Mouse (Mus musculus): ENCODE measurements around the gene Apoa2.

Gene Apoa2

DNA sequence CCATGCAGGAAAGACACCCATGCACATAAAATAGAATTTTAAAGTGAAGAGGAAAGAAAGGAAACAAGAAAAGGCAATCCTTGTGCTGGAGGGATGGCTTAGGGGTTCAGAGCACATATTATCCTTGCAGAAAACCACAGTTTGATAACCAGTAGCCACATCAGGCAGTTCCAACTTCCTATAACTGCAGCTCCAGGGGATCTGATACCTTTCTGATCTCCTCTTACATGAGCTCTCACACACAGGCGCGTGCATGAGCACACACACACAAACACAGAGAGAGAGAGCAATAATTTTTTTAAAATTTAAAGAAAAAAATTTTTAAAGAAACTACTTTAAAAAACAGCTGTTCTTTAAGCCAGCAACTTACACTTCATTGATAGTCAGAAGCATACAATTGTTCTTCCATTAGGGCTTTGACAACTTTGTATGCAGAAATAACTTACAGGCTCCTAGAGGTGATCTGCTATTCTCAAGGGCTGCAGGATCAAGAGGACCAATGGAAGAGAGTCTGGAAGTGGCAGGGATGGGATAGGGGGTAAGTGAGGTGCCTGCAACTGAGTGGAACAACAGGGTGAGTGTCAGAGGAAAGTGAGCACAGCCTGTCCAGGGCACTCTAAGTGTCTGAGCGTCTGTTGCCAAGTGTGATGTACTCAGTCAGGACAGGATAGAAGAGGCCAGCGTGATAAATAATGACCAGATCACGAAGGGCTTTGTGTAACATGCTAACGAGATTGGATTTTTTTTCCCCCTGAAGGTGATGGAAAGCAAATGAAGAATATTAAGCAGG lies 19.0 kb upstream of the Apoa2 start:
- no peak for DNase-seq

DNA sequence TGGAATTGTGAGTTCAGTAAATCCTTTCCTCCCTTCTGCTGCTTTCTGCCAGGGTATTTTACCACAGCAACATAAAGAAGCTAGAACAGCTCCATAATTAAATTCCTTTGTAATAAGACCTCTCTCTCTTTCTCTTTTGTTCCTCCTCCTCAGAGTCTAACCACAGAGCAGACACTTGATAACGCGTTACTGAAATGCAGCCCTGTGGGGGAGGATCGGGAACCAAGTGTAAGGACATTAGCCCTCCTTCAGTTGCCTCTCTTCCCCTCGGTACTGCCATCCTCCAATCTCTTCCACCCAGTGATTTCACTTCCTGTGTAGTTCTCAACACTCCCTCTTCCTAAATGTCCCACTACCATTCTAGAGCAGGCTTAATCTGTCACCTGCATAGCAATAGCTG lies 15.4 kb upstream of the Apoa2 start:
- DNase-seq = no peak

DNA sequence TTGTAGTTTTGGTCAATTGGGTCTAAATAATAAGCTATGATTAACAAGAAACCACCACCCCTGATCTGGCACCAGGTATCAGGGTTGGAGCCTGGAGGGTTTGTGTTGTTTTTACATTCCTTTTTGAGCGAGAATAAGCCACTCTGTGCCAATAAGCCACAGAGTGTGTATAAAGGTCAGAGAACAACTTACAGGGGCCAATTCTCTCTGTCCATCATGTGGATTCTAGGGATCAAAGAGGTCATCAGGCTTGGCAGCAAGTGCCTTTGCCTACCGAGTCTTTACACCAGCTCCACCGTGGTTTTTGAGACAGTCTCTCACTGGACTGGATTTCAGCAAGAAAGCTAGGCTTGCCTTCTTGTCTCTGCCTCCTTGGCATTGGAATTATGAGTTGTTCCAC lies 12.0 kb upstream of the Apoa2 start:
- DNase-seq = no peak

DNA sequence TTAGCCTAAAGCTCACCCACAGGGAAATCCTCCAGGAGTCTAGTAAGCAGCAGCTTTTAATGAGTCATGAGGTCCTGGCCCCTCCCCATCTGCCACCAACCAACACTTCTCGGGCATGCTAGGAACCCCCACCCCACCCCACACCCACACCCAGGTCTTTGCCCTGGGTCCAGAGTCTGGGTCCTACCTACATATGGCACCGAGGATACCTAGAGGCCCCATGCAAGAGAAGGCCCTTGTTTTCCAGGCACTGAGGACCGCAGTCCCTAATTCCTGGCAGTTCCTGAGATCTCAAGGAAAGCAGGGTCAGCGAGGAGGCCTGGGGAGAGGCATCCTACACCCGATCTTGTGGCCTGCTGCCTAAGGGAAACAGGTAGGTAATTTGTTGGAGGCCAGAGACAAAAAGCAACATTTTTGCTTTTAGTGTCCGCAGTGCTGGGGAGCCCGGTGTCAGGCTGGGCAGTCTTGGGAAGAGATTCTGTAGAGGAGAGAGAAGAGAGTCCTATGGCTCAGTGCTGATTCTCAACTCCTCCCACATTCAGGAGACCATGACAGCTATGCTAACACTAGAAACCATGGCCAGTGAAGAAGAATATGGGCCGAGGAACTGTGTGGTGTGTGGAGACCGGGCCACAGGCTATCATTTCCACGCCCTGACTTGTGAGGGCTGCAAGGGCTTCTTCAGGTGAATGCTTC lies 10.9 kb upstream of the Apoa2 start, which contains the start of gene Nr1i3:
Nr1i3 (plus strand) TSS at position 170 of the 696 bp plus-strand sequence.
- no peak for DNase-seq

DNA sequence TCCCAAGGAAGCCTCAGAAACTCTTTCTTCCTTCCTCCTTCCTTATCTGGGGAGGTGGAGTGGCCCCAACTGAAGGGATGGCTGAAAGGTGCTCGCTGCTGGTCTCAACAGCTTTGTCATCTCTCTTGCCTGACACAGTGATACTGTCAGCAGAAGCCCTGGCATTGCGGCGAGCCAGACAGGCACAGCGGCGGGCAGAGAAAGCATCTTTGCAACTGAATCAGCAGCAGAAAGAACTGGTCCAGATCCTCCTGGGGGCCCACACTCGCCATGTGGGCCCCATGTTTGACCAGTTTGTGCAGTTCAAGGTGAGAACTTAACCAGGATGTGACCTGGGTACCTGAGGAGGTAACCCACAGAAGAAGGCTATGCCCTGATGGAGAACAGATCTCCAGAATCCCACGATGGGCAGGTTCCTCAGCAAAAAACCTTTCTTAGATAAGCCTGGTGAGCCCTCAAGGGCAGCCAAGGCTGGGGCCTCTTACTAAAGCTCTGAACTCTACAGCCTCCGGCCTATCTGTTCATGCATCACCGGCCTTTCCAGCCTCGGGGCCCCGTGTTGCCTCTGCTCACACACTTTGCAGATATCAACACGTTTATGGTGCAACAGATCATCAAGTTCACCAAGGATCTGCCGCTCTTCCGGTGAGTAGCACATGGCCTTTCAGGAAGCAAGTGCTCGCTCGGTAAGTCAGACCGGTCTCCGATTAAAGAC lies 8.5 kb upstream of the Apoa2 start:
- DNase-seq = no peak

DNA sequence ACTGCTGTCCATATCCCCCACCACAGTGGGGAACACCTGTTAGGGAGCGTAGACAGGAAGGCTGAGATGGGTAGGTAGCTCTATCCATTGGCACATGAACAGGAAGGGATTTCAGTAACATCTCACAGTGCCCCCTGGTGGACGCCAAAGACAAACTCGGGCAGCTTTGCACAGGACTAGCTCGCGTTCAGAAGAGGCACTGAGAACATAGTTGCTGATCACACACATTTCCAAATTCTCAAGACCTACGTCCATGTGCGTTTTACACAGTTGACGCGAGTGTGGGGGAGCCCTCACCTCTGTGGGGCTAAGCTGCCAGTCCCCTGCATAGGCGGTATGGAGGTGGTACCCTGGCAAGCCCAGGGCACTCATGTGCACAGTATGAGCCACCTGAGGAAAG lies 4.0 kb upstream of the Apoa2 start:
- peak; percentile 93 for DNase-seq

DNA sequence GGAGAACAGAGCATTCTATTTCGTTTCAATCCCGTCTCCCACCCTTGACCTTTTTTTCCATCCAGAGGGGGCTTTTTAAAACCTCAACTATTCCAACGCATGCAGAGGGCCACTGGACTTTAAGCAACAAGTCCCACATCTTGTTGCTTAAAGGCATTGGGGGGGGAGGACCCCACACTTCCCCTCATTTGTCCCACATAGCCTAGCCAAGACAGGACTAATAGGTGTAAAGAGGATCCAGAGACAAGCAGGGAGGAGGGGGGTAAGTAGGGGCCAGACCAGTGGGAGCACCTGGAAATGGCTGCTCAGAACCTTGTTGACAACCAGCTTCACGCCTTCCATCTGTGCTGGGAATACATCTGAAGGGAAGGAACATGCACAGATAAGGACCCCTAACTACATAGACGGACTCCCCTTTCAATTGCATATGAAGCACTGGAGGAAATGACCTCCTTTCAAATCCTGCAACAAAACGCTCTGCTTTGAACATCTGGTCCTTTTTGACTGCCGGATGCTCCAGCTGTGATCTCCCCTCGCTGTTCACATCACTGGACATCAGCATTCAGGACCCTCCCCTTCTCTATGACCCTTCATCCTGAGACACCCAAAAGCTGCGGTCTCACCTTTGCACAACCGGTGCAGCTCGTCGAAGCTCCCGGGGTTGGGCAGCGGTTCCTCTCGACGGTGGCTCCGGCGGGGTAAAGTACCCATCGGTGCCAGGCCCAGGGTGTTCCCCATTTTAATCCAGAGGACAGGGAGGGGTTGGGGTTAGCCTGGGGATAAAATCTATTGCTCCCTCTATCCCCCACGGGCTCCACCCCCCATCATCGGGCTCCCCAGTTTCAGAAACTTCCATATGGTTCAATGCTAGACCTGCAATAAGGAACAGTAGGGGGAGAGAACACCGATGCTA lies 3.3 kb upstream of the Apoa2 start:
- peak; percentile 45 for DNase-seq

DNA sequence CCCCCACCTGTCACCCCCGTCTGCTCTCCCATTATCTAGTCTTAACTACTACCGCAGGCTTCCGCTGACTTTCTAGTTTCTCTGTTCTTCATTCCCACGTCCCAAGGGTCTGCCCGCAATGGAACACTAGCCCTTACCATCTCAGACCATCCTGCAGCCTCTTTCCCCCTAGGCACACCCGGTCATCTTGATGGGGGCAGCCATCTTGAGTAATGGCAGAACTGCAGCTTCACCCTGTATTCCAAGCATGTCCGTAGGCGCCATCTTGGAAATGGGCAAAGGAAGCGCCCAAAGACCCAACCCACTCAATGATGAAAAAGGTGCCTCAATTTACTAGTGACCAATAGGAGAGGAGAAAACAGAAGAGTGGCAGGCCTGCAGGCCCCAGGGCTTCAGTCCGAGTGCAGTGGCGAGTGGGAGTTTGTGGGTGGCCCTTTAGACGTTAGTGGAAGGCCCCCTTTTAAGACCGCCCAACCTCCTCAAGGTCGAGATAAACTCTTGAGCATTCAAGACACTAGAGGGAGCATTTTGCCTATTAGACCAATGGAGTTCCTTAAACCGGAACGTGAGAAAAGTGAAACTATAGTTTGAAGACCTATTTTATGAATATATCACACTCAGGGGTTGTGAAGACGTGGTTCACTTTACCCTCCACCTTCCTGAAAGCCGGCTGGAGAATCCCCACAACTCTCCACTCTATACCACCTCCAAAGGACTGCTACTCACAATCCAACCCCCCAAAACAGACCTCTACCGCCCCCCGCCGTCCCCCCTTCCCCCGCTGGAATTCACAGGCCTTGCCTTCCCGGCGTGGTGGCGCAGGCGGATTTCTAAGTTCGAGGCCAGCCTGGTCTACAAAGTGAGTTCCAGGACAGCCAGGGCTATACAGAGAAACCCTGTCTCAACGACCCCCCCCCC lies 2.4 kb upstream of the Apoa2 start, which contains the start of gene Tomm40l:
Tomm40l (minus strand) TSS at position 277 of the 918 bp plus-strand sequence.
- DNase-seq = peak; percentile 93

DNA sequence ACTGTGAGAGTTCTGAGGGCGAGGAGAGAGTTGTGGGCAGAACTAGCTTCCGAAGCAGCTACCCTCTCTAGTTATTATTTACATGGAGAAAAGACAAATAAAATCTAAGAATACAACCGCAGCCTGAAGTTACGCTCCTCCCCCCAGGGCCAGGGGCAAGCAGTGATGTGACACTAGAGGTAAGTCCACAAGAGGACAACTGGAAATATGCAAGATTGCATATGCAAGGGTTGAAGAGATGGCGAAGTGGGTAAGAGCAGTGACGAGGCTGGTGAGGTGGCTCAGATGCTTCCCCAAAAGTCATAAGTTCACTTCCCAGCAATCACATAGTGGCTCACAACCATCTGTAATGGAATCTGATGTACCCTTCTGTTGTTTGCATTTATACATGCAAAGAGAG lies 1.7 kb upstream of the Apoa2 start:
- DNase-seq = no peak

DNA sequence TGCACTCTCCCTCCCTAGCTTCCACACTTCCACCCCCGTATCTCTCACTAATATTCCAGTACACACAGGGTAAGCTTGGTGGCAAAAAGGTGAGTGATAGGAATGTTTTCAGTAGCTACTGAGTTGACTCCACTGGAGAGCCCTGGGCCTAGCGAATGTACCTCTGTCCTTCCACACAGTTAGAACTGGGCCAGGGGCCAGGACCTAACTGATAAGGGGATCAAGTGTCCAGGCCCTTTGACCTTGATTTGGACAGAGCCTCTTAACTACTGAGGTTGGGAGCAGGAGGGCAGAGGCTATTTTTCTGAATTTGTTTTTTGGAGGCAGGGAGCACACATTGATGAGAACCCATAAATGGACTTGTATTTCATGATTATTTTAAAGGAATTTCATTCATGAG lies 1.1 kb upstream of the Apoa2 start:
- DNase-seq = peak; percentile 53

DNA sequence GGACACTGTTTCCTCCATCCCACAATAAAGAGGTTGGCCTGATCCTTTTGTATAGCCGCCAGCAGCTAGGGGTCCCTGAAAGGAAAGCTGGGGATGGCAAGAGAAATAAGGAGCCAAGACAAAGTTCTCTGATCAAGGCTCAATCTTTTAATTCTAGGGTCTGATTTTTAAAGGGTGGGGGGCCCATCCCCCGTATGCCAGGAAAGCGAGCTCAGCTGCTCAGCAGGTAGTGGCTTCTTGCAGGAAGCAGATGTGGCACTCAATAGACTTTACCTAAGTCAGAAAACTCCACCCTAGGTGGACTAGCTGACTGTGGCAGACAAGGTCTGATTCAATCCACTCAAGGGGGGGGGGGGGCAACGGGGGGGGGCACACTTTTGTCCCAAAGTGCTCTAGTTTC lies 1.9 kb downstream of the Apoa2 start:
- DNase-seq = no peak

DNA sequence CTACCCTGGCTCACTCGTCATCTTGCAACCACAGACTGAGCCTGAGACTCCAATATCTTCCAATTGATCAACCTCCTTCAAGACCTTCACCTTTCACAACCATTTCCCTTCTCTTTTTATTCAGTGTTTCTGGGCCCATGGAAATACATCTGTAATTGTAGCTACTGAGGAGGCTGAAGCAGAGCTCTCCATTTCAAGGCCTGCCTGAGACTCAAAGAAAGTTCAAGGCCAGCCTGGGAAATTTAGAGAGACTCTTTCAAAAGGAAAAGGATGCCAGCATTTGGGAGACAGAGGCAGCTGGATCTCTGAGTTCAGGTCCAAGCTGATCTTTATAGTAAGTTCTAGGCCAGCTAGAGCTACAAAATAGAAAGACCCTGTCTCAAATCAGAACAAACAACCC lies 3.0 kb downstream of the Apoa2 start:
- DNase-seq = no peak

DNA sequence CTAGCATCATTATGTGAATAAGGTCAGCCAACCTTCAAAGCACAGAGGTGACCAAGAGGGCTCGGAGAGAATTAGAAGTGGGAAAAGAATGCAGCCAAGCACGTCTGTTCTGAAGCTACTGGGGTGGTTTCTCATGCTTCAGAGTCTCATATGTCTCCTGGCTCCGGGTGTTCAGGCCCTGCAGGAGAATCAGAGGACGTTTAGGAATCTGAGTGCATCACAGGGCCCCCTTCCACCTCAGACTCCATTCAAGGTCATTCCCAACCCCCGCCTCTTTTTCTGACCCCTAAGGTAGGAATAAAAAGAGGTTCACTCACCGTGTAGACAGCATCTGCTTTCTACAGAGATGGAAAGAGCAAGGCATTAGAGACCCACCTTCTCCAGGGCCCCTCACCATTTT lies 4.9 kb downstream of the Apoa2 start:
- DNase-seq = no peak

DNA sequence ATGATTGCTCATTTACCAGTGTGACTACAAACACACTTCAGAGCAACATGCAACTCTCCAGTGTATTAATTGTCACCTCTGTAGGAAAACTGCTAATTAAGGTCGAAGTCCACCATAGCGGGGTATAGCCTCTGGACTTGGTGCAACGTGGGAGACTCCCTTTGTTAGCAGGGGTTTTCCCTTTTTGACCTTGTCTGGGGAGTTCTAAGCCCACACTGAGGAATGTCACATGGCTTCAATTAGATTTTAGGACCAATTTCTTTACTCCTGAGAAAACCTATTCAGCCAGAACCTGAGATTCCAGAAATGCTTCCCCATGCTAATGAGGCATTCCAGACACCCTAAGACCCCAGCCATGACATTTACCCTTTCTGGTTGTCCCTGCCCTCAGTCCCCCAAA lies 5.4 kb downstream of the Apoa2 start:
- no peak for DNase-seq

DNA sequence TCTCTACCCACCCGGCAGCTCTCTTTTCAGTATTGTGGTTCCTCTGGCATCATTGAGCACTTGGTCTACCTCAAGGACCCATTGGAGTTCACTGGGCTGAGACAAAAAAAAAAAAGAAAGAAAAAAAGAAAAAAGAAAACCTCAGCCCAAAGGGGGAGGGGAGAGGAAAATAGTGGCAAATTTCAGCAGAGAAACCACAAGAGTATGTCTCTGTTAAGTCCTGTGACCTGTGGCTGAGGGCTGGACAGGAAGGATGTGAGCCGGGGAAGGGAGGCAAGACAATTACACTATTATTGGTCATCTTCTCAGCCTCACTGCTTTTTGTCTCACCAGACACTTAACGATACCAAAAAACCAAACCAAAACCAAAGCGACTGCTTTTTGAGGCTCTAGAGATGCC lies 7.0 kb downstream of the Apoa2 start:
- DNase-seq = no peak

DNA sequence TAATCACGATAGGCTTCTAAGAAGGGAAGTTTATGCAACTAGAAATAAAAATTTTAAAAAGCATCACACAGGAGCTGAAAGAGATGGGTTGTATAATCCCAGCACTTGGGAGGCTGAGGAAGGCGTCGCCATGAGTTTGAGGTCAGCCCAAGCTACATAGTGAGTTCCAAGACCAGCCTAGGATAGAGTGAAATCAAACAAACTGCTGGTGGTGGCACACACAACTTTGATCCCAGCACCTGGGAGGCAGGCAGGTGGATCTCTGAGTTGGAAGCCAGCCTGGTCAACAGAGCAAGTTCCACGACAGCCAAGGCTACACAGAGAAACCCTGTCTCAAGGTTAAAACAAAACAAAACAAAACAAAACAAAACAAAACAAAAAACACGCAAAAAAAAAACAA lies 7.5 kb downstream of the Apoa2 start:
- DNase-seq = no peak

DNA sequence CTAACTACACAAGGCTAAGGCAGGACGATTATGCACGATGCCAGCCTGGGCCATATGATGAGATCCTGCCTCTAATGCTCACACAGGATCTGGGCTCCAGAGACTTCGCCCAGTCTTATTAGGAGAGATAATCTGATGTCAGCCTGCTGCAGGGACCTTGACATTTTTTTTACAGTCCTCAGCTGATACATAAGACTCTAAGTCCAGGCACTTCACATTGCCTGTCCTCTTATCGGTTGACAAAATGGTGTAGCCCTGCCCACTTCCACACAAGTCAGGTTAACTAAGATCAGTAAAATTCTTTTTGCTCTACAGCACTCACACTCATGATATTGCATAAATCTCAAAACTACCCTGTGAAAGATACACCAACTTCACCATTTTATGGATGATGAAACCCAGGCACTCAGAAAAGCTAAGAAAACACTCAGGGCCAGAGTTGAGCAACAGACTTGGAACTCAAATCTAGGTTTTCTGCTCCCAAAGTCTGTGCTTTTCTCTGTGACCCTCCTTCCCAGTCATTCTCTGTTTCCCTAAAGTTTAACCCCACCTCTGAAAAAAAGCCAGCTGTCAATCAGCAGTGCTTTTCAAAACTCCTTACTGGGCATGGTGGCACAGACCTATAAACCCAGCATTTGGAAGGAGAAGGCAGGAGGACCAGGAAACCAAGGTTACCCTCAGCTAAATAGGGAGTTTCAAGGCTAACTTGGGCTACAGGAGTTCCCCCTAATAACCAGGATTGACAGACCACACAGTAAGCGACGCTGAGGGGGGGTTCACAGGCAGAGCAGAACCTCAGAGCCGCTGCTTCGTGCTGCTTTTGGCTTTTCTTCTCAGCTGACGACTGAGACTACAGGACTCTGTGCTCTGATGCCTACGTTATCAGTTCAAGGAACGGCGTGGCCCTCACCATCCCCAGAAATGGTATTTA lies 8.2 kb downstream of the Apoa2 start:
- no peak for DNase-seq

DNA sequence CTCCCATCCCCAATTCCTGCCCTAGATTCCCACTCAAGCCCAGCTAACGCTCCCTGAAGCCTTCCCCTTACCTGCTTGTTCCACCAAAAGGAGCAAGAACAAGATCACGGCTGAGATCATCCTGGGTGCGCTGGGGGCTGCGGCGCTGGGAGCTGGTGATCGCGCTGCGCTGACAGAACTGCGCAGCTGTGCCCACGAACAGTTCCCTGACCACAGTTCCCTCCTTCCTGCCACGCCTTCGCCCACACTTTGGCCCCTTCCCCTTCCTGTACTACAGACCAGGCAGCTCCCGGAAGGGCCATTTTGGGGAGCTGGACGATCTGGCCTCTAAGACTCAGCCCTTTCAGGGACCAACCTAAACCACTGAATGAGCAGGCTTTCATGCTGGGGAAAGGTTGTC lies 9.3 kb downstream of the Apoa2 start, which contains the start of gene Fcer1g:
Fcer1g (minus strand) TSS at position 240 of the 400 bp plus-strand sequence.
- no peak for DNase-seq

DNA sequence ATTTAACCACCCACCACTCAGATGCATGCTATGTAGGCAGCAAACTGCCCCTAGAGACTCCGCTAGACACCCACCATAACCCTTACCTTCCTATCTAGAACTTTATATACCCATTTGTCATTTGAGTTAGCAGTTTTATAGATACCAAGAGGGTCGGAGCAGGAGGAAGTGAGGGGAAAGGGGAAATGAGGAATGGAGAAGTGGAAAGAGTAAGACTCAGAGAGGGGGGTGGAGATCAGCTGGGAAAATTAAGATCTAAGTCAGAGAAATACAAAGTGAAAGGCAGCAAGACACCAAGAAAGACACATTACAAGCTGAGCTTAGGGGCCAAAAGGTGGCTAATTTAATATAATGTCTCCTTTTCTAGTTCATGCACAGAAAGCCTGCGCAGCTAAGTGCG lies 9.7 kb downstream of the Apoa2 start:
- DNase-seq = no peak

DNA sequence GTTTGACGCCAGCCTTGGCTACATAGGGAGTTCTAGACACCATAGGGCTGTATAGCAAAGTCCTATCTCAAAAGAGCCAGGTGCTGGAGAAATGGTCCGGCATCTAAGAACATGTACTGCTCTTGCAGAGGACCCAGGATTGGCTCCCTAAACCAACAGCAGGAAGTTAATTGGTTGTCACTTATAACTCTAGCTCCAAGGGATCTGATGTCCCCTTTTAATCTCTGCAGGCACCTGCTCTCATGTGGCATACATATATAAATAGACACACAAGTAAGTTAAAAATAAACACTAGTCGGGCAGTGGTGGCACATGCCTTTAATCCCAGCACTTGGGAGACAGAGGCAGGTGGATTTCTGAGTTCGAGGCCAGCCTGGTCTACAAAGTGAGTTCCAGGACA lies 10.9 kb downstream of the Apoa2 start:
- no peak for DNase-seq
